Mouse (Mus musculus): Measurements from ENCODE around the gene Olfr166. TPM values are rescaled to one million over a fixed set of nuclear protein-coding genes. Genes with fewer than 3 reads are reported as not detected.
"Not testable (repeated sequence)": the region's sequence is repeated elsewhere in the genome, so short reads cannot be mapped to it uniquely, and the experiment has no call there.

The Olfr166 gene
- not detected in 2 replicates for polyA plus RNA-seq (2012; ENCODE audit: insufficient read depth, insufficient read length, low replicate concordance, missing spikeins)

DNA sequence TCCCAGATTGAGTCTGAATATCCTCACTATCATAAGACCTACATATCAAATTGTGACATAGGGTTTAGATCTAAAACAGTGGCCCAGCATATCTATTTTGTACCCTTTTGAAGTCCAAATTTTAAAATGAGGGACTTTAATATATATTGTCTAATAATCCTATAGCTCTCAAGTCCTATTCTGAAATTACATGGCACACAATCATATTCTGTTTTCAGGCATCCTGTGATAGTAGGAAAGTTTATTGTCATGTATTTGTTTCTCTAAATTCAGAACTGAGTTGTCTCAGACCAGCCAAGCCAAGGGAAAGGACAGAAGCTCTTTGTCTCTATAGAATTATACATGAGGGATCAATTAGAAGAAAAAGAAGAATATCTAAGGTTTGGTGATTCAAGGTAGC is at the start of gene Olfr166:
Gene Olfr166, plus strand, starts transcription at position 301 of the 400 bp plus-strand sequence.
- Histone ChIP-seq H3K4me1 (ENCODE audit: control insufficient read depth, insufficient read depth, low read length) (no peaks in the 10 kb centered on the region), H3K27ac (ENCODE audit: insufficient read depth, low read depth, low read length) (no peak within 1 kb of the TSS), H3K4me3 (ENCODE audit: insufficient read depth, low read depth, low read length) (no peak within 1 kb of the TSS)
- no peak for TF ChIP-seq POLR2A (IDR thresholded peaks at IDR 0.05; ENCODE audit: insufficient read depth, low read depth, low read length)
- TF ChIP-seq CTCF (IDR thresholded peaks at IDR 0.05; ENCODE audit: insufficient read depth, low read depth, low read length): no peak

DNA sequence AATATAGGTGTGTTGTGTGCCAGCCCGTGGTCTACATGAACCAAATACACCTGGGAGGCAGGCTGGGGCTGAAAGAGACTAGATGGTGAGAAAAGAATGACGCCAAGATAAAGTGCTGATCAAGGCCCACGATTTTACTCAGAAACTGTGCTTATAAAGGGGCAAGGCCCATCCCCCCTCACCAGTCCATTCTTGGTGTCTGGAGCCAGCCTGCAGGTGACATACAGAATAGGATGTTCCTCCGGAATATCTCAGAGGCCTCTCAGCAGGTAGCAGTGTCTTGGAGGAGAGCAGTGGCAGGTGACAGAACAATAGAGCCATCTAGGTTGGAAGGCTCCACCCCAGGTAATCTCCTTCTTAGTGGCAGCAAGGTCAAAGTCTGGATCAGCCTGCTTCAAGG is 24.8 kb upstream of the Olfr166 start:
- not testable (repeated sequence) for H3K27ac ChIP-seq (ENCODE audit: insufficient read depth, low read depth, low read length); H3K4me1 ChIP-seq (ENCODE audit: control insufficient read depth, insufficient read depth, low read length); H3K4me3 ChIP-seq (ENCODE audit: insufficient read depth, low read depth, low read length)
- WGBS: 77% methylated on average over 4 of the region's 4 CpGs

DNA sequence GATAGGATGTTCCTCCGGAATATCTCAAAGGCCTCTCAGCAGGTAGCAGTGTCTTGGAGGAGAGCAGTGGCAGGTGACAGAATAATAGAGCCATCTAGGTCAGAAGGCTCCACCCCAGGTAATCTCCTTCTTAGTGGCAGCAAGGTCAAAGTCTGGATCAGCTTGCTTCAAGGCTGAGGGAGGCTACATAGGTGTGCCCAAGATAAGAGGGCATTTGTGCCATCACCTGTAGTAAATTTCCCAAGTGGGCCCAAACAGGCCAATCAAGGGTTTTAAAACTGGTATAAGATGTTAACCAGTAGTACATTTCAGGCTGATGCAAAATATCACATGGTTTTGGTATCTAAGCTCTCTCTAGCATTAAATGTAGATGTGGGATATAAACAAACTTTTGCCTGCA is 19.1 kb upstream of the Olfr166 start:
- H3K27ac ChIP-seq (ENCODE audit: insufficient read depth, low read depth, low read length): no peak overlapping the region
- H3K4me1 ChIP-seq (ENCODE audit: control insufficient read depth, insufficient read depth, low read length): no peaks in the 10 kb centered on the region
- 95% methylated on average over 1 of the region's 1 CpGs for whole genome bisulfite sequencing
- H3K4me3 ChIP-seq (ENCODE audit: insufficient read depth, low read depth, low read length): no peak overlapping the region
- TF ChIP-seq POLR2A (IDR thresholded peaks at IDR 0.05; ENCODE audit: insufficient read depth, low read depth, low read length) (no peak), CTCF (IDR thresholded peaks at IDR 0.05; ENCODE audit: insufficient read depth, low read depth, low read length) (no peak)

DNA sequence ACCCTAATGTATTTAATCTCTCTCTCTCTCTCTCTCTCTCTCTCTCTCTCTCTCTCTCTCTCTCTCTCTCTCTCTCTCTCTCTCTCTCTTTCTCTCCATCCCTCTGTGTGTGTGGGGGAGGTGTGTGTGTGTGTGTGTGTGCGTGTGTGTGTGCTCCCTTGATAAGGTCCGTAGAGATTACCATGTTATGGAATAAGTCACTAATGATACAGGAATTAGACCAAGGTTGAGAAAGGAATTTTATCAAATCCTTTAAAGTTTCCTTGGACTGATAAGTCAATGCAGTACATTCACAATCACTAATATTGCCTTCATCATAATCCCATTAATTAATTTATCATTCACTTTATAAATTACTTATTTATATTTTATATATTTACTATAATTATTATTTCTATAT is 38.7 kb downstream of the Olfr166 start, which contains the start of gene Olfr167:
Gene Olfr167, minus strand, starts transcription at position 101 of the 400 bp plus-strand sequence.
- Histone ChIP-seq H3K4me3 (ENCODE audit: insufficient read depth, low read depth, low read length) (no peak within 1 kb of the TSS), H3K4me1 (ENCODE audit: control insufficient read depth, insufficient read depth, low read length) (no peaks in the 10 kb centered on the region), H3K27ac (ENCODE audit: insufficient read depth, low read depth, low read length) (no peak within 1 kb of the TSS)
- 93% methylated on average over 2 of the region's 2 CpGs for WGBS
- TF ChIP-seq CTCF (IDR thresholded peaks at IDR 0.05; ENCODE audit: insufficient read depth, low read depth, low read length): no peak
- no peak for TF ChIP-seq POLR2A (IDR thresholded peaks at IDR 0.05; ENCODE audit: insufficient read depth, low read depth, low read length)

DNA sequence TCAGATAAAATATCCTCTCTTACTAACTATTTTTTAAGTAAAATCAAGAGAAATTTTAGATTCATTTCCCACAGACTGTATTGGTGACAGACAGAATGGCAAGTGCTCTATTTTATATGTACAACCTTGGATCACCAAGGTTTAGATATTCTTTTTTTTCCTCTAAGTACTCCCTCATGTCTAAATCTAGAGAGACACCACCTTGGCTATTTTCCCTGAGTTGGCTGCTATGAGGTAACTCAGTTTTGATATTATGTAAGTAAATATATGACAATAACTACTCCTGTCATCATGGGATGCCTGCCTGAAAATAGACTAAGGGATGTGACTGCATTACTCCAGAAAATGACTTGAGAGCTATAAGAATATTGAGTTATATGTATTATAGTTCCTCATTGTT is 52.0 kb downstream of the Olfr166 start, which contains the start of gene Olfr168:
Gene Olfr168, minus strand, starts transcription at position 101 of the 400 bp plus-strand sequence.
- Histone ChIP-seq H3K27ac (ENCODE audit: insufficient read depth, low read depth, low read length) (no peak within 1 kb of the TSS), H3K4me1 (ENCODE audit: control insufficient read depth, insufficient read depth, low read length) (no peaks in the 10 kb centered on the region), H3K4me3 (ENCODE audit: insufficient read depth, low read depth, low read length) (no peak within 1 kb of the TSS)
- no peak for TF ChIP-seq CTCF (IDR thresholded peaks at IDR 0.05; ENCODE audit: insufficient read depth, low read depth, low read length)
- TF ChIP-seq POLR2A (IDR thresholded peaks at IDR 0.05; ENCODE audit: insufficient read depth, low read depth, low read length): no peak

Other genes starting within 250 kb of the Olfr166 start
- gene Olfr164, start 169.6 kb upstream of the Olfr166 start, polyA plus RNA-seq (2012; ENCODE audit: insufficient read depth, insufficient read length, low replicate concordance, missing spikeins): not detected in 2 replicates
- not detected in 2 replicates for gene Olfr165, start 60.6 kb upstream of the Olfr166 start, polyA plus RNA-seq (2012; ENCODE audit: insufficient read depth, insufficient read length, low replicate concordance, missing spikeins)
- not detected in 2 replicates for gene Olfr167, start 38.6 kb downstream of the Olfr166 start, polyA plus RNA-seq (2012; ENCODE audit: insufficient read depth, insufficient read length, low replicate concordance, missing spikeins)
- gene Olfr168, start 51.9 kb downstream of the Olfr166 start, polyA plus RNA-seq (2012; ENCODE audit: insufficient read depth, insufficient read length, low replicate concordance, missing spikeins): not detected in 2 replicates
- gene Olfr169, start 88.1 kb downstream of the Olfr166 start, polyA plus RNA-seq (2012; ENCODE audit: insufficient read depth, insufficient read length, low replicate concordance, missing spikeins): not detected in 2 replicates
- not detected in 2 replicates for gene Olfr170, start 128.2 kb downstream of the Olfr166 start, polyA plus RNA-seq (2012; ENCODE audit: insufficient read depth, insufficient read length, low replicate concordance, missing spikeins)
- not detected in 2 replicates for gene Olfr171, start 146.2 kb downstream of the Olfr166 start, polyA plus RNA-seq (2012; ENCODE audit: insufficient read depth, insufficient read length, low replicate concordance, missing spikeins)
- not detected in 2 replicates for gene Lamp3, start 222.7 kb downstream of the Olfr166 start, polyA plus RNA-seq (2012; ENCODE audit: insufficient read depth, insufficient read length, low replicate concordance, missing spikeins)

Data from olfactory bulb, adult 2 months (tissue).